In the genomic region with DNA sequence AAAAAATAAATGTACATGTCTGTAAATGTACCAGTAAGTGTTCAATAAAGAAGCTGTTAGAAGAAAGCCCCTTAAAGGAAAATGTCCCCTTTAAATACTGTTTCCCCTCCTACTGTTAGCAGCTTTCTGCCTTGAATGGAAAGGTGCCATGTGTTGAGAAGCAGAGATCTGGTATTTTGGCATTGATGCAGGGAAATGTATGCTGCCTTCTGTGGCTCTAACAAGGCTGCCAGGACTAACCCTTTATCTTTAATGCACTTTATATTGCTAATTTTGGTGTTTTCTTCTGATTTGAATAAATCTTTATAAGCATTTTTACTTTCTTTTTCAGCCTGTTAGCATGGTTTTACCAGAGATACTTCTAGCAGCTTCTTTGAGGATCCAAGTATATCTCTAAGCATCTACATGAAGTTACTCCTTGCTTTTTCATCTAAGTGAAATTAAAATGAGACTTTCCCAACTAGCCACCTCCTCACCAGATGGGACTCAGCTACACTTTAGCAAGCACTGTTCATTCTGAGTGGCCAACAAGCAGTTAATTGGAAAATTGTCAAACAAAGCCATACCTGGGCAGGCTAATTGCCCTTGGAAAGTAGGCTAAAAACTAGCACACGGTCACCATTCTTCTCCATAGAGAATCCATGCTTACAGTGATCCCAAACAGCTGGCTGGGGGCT, we compare ENCODE assay signal across 11 mouse cellular contexts. TPM values are rescaled to one million over a fixed set of nuclear protein-coding genes. Genes with fewer than 3 reads are reported as not detected.
DNase-seq lines count a peak whose midpoint lies in the region.
"Had no signal": no experiment of that assay in that cellular context is flagged by ENCODE, and none has a peak within 500 bp of the region (broad histone marks: within the 10 kb centered on the region; RNA-seq: fewer than 3 reads in every experiment).

No protein-coding gene starts in this region.

- DNase-seq in right cerebral cortex, adult 18-20 months = peak; percentile 24
- DNase-seq in right cerebral cortex, postnatal 14 days = no peak
- peak; percentile 87 for DNase-seq in cerebellum, adult 9-10 months
- peak; percentile 23 to 59 for DNase-seq in frontal cortex, adult 2 months (ENCODE audit: extremely low spot score in 1 of 2, low spot score in 1 of 2)
- peak; percentile 10 to 84 for DNase-seq in left cerebral cortex, postnatal 25 days (ENCODE audit: low spot score in 2 of 2)
- DNase-seq in heart, adult 9 months (ENCODE audit: low spot score in 2 of 2) = no peak
- no peak for DNase-seq in adrenal gland, adult 8-10 months
- no peak for DNase-seq in kidney, postnatal 14 days
- DNase-seq: kidney, adult 8-10 months; lung, adult 2 months; spleen, adult 18-20 months had no signal

- intact Hi-C loops in left cerebral cortex, postnatal 25 days (cut with DNase I) = no loop called here

RNA-seq across cellular contexts. Expression of gene Tmem87a, which starts 11.0 kb away (rescaled TPM):
- polyA plus RNA-seq in frontal cortex, adult 2 months (2012; rRNA removed) = 23.2 and 24.1 TPM in 2 replicates
- total RNA-seq in left cerebral cortex, postnatal 25 days (2021) = 10 to 100 TPM; 41.3 to 44.4 TPM
- total RNA-seq in adrenal gland, adult 8-10 months (2022) = 10 to 100 TPM; 48.4 to 61.4 (median 53.4) TPM

RNA-seq across cellular contexts. Expression of gene Ganc, which starts 11.2 kb away (rescaled TPM):
- 10.5 and 11.1 TPM in 2 replicates for polyA plus RNA-seq in frontal cortex, adult 2 months (2012; rRNA removed)
- total RNA-seq in left cerebral cortex, postnatal 25 days (2021) = 10 to 100 TPM; 12.6 to 15.7 TPM
- total RNA-seq in adrenal gland, adult 8-10 months (2022) = 10 to 100 TPM; 41.0 to 49.5 (median 44.7) TPM

RNA-seq across cellular contexts. Expression of gene Capn3, which starts 40.9 kb away (rescaled TPM):
- 6.1 and 10.3 TPM in 2 replicates for polyA plus RNA-seq in frontal cortex, adult 2 months (2012; rRNA removed)
- total RNA-seq in left cerebral cortex, postnatal 25 days (2021) = 1 to 10 TPM; 5.8 to 6.7 TPM
- under 1 TPM; 0.17 to 0.52 (median 0.30) TPM for total RNA-seq in adrenal gland, adult 8-10 months (2022)

Comparison
In these comparisons a context has a peak if more than half of its experiments do, and no peak if none do; other contexts are left out.
1. DNase-seq: peak in right cerebral cortex, adult 18-20 months (single experiment), cerebellum, adult 9-10 months (single experiment), frontal cortex, adult 2 months (2 of 2) and left cerebral cortex, postnatal 25 days (2 of 2); none in right cerebral cortex, postnatal 14 days (single experiment), heart, adult 9 months (0 of 2), adrenal gland, adult 8-10 months (single experiment) and kidney, postnatal 14 days (single experiment).
2. RNA of gene Capn3, which starts 40.9 kb away (total RNA-seq): 5.8 to 6.7 TPM in left cerebral cortex, postnatal 25 days; 0.17 to 0.52 TPM in adrenal gland, adult 8-10 months; every median in the first group is over 4 times any median in the second.